Mouse (Mus musculus): ENCODE data around the gene Sez6l. TPM values are rescaled to one million over a fixed set of nuclear protein-coding genes. Genes with fewer than 3 reads are reported as not detected.

The Sez6l gene
- polyA plus RNA-seq, 1 experiment from 2014 or later: 0.76 TPM

GRCm38 (mm10) chr5:112468986-112469581, 107.9 kb downstream of the Sez6l start:
- H3K4me3 ChIP-seq (ENCODE audit: low read length): no peak overlapping the region
- H3K36me3 ChIP-seq (ENCODE audit: insufficient read depth, low read length): no peaks in the 10 kb centered on the region
- H3K27me3 ChIP-seq (ENCODE audit: insufficient read depth, low read length): no peaks in the 10 kb centered on the region
- 76% methylated on average over 4 of the region's 4 CpGs for WGBS
- ATAC-seq (ENCODE audit: low FRiP score, low TSS enrichment): no peak
- no peaks in the 10 kb centered on the region for H3K9me3 ChIP-seq (ENCODE audit: low read length)
- H3K4me2 ChIP-seq (replicated peaks; ENCODE audit: low read depth, low read length): no peak overlapping the region
- no peak overlapping the region for H3K27ac ChIP-seq (ENCODE audit: low read length)
- H3K4me1 ChIP-seq (ENCODE audit: insufficient read depth, low read length): no peaks in the 10 kb centered on the region; the same call in 1 of the 2 replicates
- H3K9ac ChIP-seq (replicated peaks; ENCODE audit: low read length): no peak overlapping the region

- no peak overlapping the region for H3K9ac ChIP-seq (replicated peaks; ENCODE audit: low read length)
- H3K4me3 ChIP-seq (ENCODE audit: low read length): no peak overlapping the region
- WGBS: 54% methylated on average over 6 of the region's 6 CpGs
- no peaks in the 10 kb centered on the region for H3K36me3 ChIP-seq (ENCODE audit: insufficient read depth, low read length)
- H3K4me1 ChIP-seq (ENCODE audit: insufficient read depth, low read length): no peaks in the 10 kb centered on the region; the same call in 1 of the 2 replicates
- H3K4me2 ChIP-seq (replicated peaks; ENCODE audit: low read depth, low read length): no peak overlapping the region
- no peaks in the 10 kb centered on the region for H3K9me3 ChIP-seq (ENCODE audit: low read length)
- no peaks in the 10 kb centered on the region for H3K27me3 ChIP-seq (ENCODE audit: insufficient read depth, low read length)
- H3K27ac ChIP-seq (ENCODE audit: low read length): no peak overlapping the region
- no peak for ATAC-seq (ENCODE audit: low FRiP score, low TSS enrichment)
Observed at GRCm38 (mm10) chr5:112466331-112466730, 110.7 kb downstream of the Sez6l start.

GRCm38 (mm10) chr5:112459903-112460302, 117.1 kb downstream of the Sez6l start:
- no peak overlapping the region for H3K4me3 ChIP-seq (ENCODE audit: low read length)
- no peaks in the 10 kb centered on the region for H3K9me3 ChIP-seq (ENCODE audit: low read length)
- no peaks in the 10 kb centered on the region for H3K36me3 ChIP-seq (ENCODE audit: insufficient read depth, low read length)
- WGBS: 79% methylated on average over 3 of the region's 3 CpGs
- no peak overlapping the region for H3K4me2 ChIP-seq (replicated peaks; ENCODE audit: low read depth, low read length)
- no peak for ATAC-seq (ENCODE audit: low FRiP score, low TSS enrichment)
- H3K27me3 ChIP-seq (ENCODE audit: insufficient read depth, low read length): no peaks in the 10 kb centered on the region
- H3K9ac ChIP-seq (replicated peaks; ENCODE audit: low read length): no peak overlapping the region
- no peaks in the 10 kb centered on the region for H3K4me1 ChIP-seq (ENCODE audit: insufficient read depth, low read length)
- no peak overlapping the region for H3K27ac ChIP-seq (ENCODE audit: low read length)

GRCm38 (mm10) chr5:112454966-112455555, 121.9 kb downstream of the Sez6l start:
- H3K27ac ChIP-seq (ENCODE audit: low read length): no peak overlapping the region
- no peak overlapping the region for H3K4me3 ChIP-seq (ENCODE audit: low read length)
- ATAC-seq (ENCODE audit: low FRiP score, low TSS enrichment): no peak
- no peaks in the 10 kb centered on the region for H3K9me3 ChIP-seq (ENCODE audit: low read length)
- H3K27me3 ChIP-seq (ENCODE audit: insufficient read depth, low read length): 0 out of 2 replicates have a peak, but pooled peaks cover 4% of the 10 kb centered on the region
- H3K4me1 ChIP-seq (ENCODE audit: insufficient read depth, low read length): no peaks in the 10 kb centered on the region
- no peak overlapping the region for H3K4me2 ChIP-seq (replicated peaks; ENCODE audit: low read depth, low read length)
- no peak overlapping the region for H3K9ac ChIP-seq (replicated peaks; ENCODE audit: low read length)
- no peaks in the 10 kb centered on the region for H3K36me3 ChIP-seq (ENCODE audit: insufficient read depth, low read length)
- 60% methylated on average over 12 of the region's 12 CpGs for WGBS

GRCm38 (mm10) chr5:112453088-112453487, 123.9 kb downstream of the Sez6l start:
- Histone ChIP-seq H3K4me2 (replicated peaks; ENCODE audit: low read depth, low read length) (no peak overlapping the region), H3K9me3 (ENCODE audit: low read length) (no peaks in the 10 kb centered on the region), H3K9ac (replicated peaks; ENCODE audit: low read length) (no peak overlapping the region), H3K27ac (ENCODE audit: low read length) (no peak overlapping the region), H3K36me3 (ENCODE audit: insufficient read depth, low read length) (no peaks in the 10 kb centered on the region), H3K4me3 (ENCODE audit: low read length) (no peak overlapping the region), H3K27me3 (ENCODE audit: insufficient read depth, low read length) (0 out of 2 replicates have a peak, but pooled peaks cover 9% of the 10 kb centered on the region), H3K4me1 (ENCODE audit: insufficient read depth, low read length) (no peaks in the 10 kb centered on the region)
- 81% methylated on average over 9 of the region's 9 CpGs for WGBS
- ATAC-seq (ENCODE audit: low FRiP score, low TSS enrichment): no peak

- 65% methylated on average over 17 of the region's 18 CpGs for WGBS
- Histone ChIP-seq H3K27ac (ENCODE audit: low read length) (no peak within 1 kb of the TSS), H3K9ac (replicated peaks; ENCODE audit: low read length) (no peak within 1 kb of the TSS), H3K4me3 (ENCODE audit: low read length) (no peak within 1 kb of the TSS), H3K4me1 (ENCODE audit: insufficient read depth, low read length) (no peaks in the 10 kb centered on the region), H3K4me2 (replicated peaks; ENCODE audit: low read depth, low read length) (no peak within 1 kb of the TSS), H3K27me3 (ENCODE audit: insufficient read depth, low read length) (0 out of 2 replicates have a peak, but pooled peaks cover 9% of the 10 kb centered on the region), H3K36me3 (ENCODE audit: insufficient read depth, low read length) (no peaks in the 10 kb centered on the region), H3K9me3 (ENCODE audit: low read length) (no peaks in the 10 kb centered on the region)
- no peak for ATAC-seq (ENCODE audit: low FRiP score, low TSS enrichment)
Observed at GRCm38 (mm10) chr5:112448747-112449440, 128.1 kb downstream of the Sez6l start, which contains the start of gene Gm6588. Gene Gm6588, plus strand, starts transcription at chr5:112449426.

- Histone ChIP-seq H3K4me1 (ENCODE audit: insufficient read depth, low read length) (no peaks in the 10 kb centered on the region), H3K36me3 (ENCODE audit: insufficient read depth, low read length) (no peaks in the 10 kb centered on the region), H3K27me3 (ENCODE audit: insufficient read depth, low read length) (no peaks in the 10 kb centered on the region; the same call in 1 of the 2 replicates), H3K27ac (ENCODE audit: low read length) (no peak overlapping the region), H3K9ac (replicated peaks; ENCODE audit: low read length) (no peak overlapping the region), H3K4me2 (replicated peaks; ENCODE audit: low read depth, low read length) (no peak overlapping the region), H3K4me3 (ENCODE audit: low read length) (no peak overlapping the region), H3K9me3 (ENCODE audit: low read length) (no peaks in the 10 kb centered on the region)
- ATAC-seq (ENCODE audit: low FRiP score, low TSS enrichment): no peak
- 20% methylated on average over 10 of the region's 10 CpGs for WGBS
Observed at GRCm38 (mm10) chr5:112438535-112438934, 138.4 kb downstream of the Sez6l start.

- Histone ChIP-seq H3K4me3 (ENCODE audit: low read length) (no peak overlapping the region), H3K4me2 (replicated peaks; ENCODE audit: low read depth, low read length) (no peak overlapping the region), H3K4me1 (ENCODE audit: insufficient read depth, low read length) (peaks cover 8% of the 10 kb centered on the region), H3K27ac (ENCODE audit: low read length) (no peak overlapping the region), H3K9ac (replicated peaks; ENCODE audit: low read length) (no peak overlapping the region), H3K9me3 (ENCODE audit: low read length) (no peaks in the 10 kb centered on the region), H3K27me3 (ENCODE audit: insufficient read depth, low read length) (peaks cover 8% of the 10 kb centered on the region), H3K36me3 (ENCODE audit: insufficient read depth, low read length) (no peaks in the 10 kb centered on the region)
- no peak; the same call in 1 of the 2 replicates for ATAC-seq (ENCODE audit: low FRiP score, low TSS enrichment)
- 3% methylated on average over 8 of the region's 8 CpGs for WGBS
Observed at GRCm38 (mm10) chr5:112433004-112433403, 144.0 kb downstream of the Sez6l start.

- peaks cover 8% of the 10 kb centered on the region for H3K4me1 ChIP-seq (ENCODE audit: insufficient read depth, low read length)
- WGBS: 81% methylated on average over 5 of the region's 5 CpGs
- H3K9ac ChIP-seq (replicated peaks; ENCODE audit: low read length): no peak overlapping the region
- H3K27me3 ChIP-seq (ENCODE audit: insufficient read depth, low read length): peaks cover 8% of the 10 kb centered on the region
- H3K27ac ChIP-seq (ENCODE audit: low read length): no peak overlapping the region
- no peak overlapping the region for H3K4me2 ChIP-seq (replicated peaks; ENCODE audit: low read depth, low read length)
- no peak overlapping the region for H3K4me3 ChIP-seq (ENCODE audit: low read length)
- ATAC-seq (ENCODE audit: low FRiP score, low TSS enrichment): no peak
- no peaks in the 10 kb centered on the region for H3K9me3 ChIP-seq (ENCODE audit: low read length)
- H3K36me3 ChIP-seq (ENCODE audit: insufficient read depth, low read length): no peaks in the 10 kb centered on the region
Observed at GRCm38 (mm10) chr5:112432033-112432432, 145.0 kb downstream of the Sez6l start.
